Mouse (Mus musculus): ENCODE data around the gene Gm21118. TPM values are rescaled to one million over a fixed set of nuclear protein-coding genes. Genes with fewer than 3 reads are reported as not detected.
"Not testable (repeated sequence)": the region's sequence is repeated elsewhere in the genome, so short reads cannot be mapped to it uniquely, and the experiment has no call there.

Gene Gm21118
- total RNA-seq (2021): not detected

GRCm38 (mm10) chrY:70273542-70273941 lies at the start of gene Gm21118:
Gene Gm21118 (minus strand): TSS chrY:70273642.
- DNase-seq (ENCODE audit: extremely low spot score in 1 of 2, low spot score in 2 of 2); intact Hi-C loops (cut with DNase I): not testable (repeated sequence)

- intact Hi-C loops (cut with DNase I); DNase-seq (ENCODE audit: extremely low spot score in 1 of 2, low spot score in 2 of 2): not testable (repeated sequence)
These were observed 29.7 kb upstream of the Gm21118 start, which contains the start of the genes Gm29423 and Gm29644 for GRCm38 (mm10) chrY:70303187-70303586. Gene Gm29423 (minus strand): TSS chrY:70303287. Gene Gm29644 (minus strand): TSS chrY:70303343.

Other genes with a start within 250 kb of the Gm21118 start
- gene Gm29423, start 29.6 kb upstream of the Gm21118 start, total RNA-seq (2021): not detected
- not detected for gene Gm29644, start 29.7 kb upstream of the Gm21118 start, total RNA-seq (2021)
- gene Gm20888, start 168.2 kb upstream of the Gm21118 start, total RNA-seq (2021): not detected

Data from left cerebral cortex, postnatal 10 days (tissue).